Comparison of ENCODE assay signal across 8 mouse cellular contexts in the genomic region with DNA sequence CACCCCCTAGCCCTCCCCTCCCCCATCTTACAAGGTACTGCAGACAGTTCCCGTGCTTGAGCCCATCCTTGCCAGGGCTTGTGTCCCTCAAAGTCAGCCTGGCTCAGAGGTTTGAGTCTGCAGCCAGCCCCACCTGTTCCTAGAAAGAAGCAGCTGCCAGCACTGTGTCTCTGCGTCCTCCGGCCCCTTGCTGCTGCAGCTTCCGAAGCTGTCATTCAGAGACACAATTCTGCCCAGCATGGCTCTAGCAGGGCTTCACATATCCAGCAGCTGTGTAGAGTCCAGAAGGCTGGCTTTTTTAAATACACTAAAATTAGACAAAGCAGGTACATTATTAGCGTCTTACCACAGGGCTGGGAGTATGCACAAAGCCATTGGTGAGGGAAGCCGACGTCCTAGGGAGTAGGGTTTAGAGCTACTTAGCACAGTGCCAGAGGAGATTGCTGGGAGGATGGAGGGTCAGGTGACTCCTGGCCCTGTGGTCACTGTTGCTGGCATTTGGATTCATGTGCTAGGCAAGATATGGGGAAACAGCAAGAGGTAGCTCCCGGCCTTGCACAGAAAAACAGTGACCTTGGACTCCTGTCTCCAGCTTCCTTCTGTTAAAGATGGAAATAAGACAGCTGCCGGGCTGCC.
DNase-seq lines count a peak whose midpoint lies in the region; ATAC-seq and TF ChIP-seq lines count a peak whose summit lies in the region.

No protein-coding gene starts in this region.

- ATAC-seq in heart, postnatal 0 days (ENCODE audit: insufficient read depth, low read depth): peak; percentile 87

- H3K4me2 ChIP-seq in heart, postnatal 0 days (ENCODE audit: low read depth, low read length): peak overlapping the region; percentile 29; the same call in 1 of the 2 replicates

- H3K27ac ChIP-seq in heart, postnatal 0 days (ENCODE audit: low read depth): peak overlapping the region; percentile 7; the same call in 1 of the 2 replicates

- peak; percentile 24 for DNase-seq in cerebellum, adult 11-12 months
- no peak for DNase-seq in cerebellum, adult 11 months
- DNase-seq in cerebellum, postnatal 25 days: peak; percentile 37 to 55
- peak; percentile 39 for DNase-seq in heart, postnatal 0 days (ENCODE audit: low spot score)
- DNase-seq in kidney, postnatal 4 days: peak; percentile 33
- DNase-seq in MN1 (ENCODE audit: low spot score): no peak
- no peak for DNase-seq in gastrocnemius, postnatal 10 days
- DNase-seq in urinary bladder, postnatal 36 days (ENCODE audit: low spot score in 2 of 2): no peak

- no peaks in the 10 kb centered on the region for H3K27me3 ChIP-seq in heart, postnatal 0 days (ENCODE audit: control insufficient read depth, insufficient read depth, low read length)

- no peak for TF ChIP-seq CTCF in heart, postnatal 0 days (IDR thresholded peaks at IDR 0.05; ENCODE audit: low read depth)

- no peak overlapping the region for H3K9ac ChIP-seq in heart, postnatal 0 days (replicated peaks; ENCODE audit: low read depth, low read length)

- no peak for TF ChIP-seq EP300 in heart, postnatal 0 days (IDR thresholded peaks at IDR 0.05; ENCODE audit: low read depth)

- H3K9me3 ChIP-seq in heart, postnatal 0 days (replicated peaks; ENCODE audit: control insufficient read depth, low read length): no peaks in the 10 kb centered on the region

- no peak overlapping the region for H3K4me3 ChIP-seq in heart, postnatal 0 days (ENCODE audit: low read depth, low read length)

- WGBS in heart, postnatal 0 days: 23% methylated on average over 9 of the region's 9 CpGs

- H3K36me3 ChIP-seq in heart, postnatal 0 days (replicated peaks; ENCODE audit: control insufficient read depth, insufficient read depth, low read length): no peaks in the 10 kb centered on the region

- peaks cover 10% of the 10 kb centered on the region; the same call in 1 of the 2 replicates for H3K4me1 ChIP-seq in heart, postnatal 0 days (ENCODE audit: control insufficient read depth, insufficient read depth)

Comparison
In these comparisons a context has a peak if more than half of its experiments do, and no peak if none do; other contexts are left out.
1. DNase-seq: peak in cerebellum, adult 11-12 months (single experiment), cerebellum, postnatal 25 days (2 of 2), heart, postnatal 0 days (single experiment) and kidney, postnatal 4 days (2 of 2); none in cerebellum, adult 11 months (single experiment), MN1 (single experiment), gastrocnemius, postnatal 10 days (single experiment) and urinary bladder, postnatal 36 days (0 of 2).